Mouse (Mus musculus) MEL (cell line): ENCODE measurements around the gene Pla2g5. TPM values are rescaled to one million over a fixed set of nuclear protein-coding genes. Genes with fewer than 3 reads are reported as not detected.

ENCODE experiments used
- DNase-seq: peaks from one replicate; pipeline ENCODE4 v3.0.0; 2011; ENCODE audit warnings: low read depth, low spot score
- H3K27ac ChIP-seq: 2 replicates; pipeline ENCODE4 v1.5.1; 2012; ENCODE audit warnings: low read depth, mild to moderate bottlenecking, control low read depth, low read length, moderate library complexity; ENCODE audit not compliant: control insufficient read depth
- H3K27me3 ChIP-seq, 2 experiments: fragments of 150-350 bp in 1 of 2; sonication (generic) in 1 of 2; 2 replicates each; pipeline ENCODE4 v1.6.1; 2012; ENCODE audit warnings: low read length in 2 of 2, mild to moderate bottlenecking in 2 of 2, improper control_type of control experiment in 1 of 2, moderate library complexity in 1 of 2; ENCODE audit not compliant: insufficient read depth in 2 of 2, control insufficient read depth in 1 of 2
- H3K36me3 ChIP-seq, 2 experiments: 2 replicates each; pipeline ENCODE4 v1.6.1; 2012 to 2014; ENCODE audit warnings: low read length in 2 of 2, improper control_type of control experiment in 1 of 2, inconsistent platforms in 1 of 2, mild to moderate bottlenecking in 1 of 2; ENCODE audit not compliant: insufficient read depth in 2 of 2, control insufficient read depth in 1 of 2
- H3K4me1 ChIP-seq, 2 experiments: fragments of 150-350 bp in 1 of 2; sonication (generic) in 1 of 2; 2 replicates each; pipeline ENCODE4 v1.6.1; 2012; ENCODE audit warnings: low read length in 2 of 2, improper control_type of control experiment in 1 of 2, mild to moderate bottlenecking in 1 of 2; ENCODE audit not compliant: insufficient read depth in 2 of 2, control insufficient read depth in 1 of 2
- H3K4me3 ChIP-seq, 2 experiments: fragments of 150-350 bp in 1 of 2; sonication (generic) in 1 of 2; 2 replicates each; pipeline ENCODE4 v1.5.1; 2012; ENCODE audit warnings: low read depth in 2 of 2, low read length in 2 of 2, mild to moderate bottlenecking in 2 of 2, moderate library complexity in 2 of 2, control low read depth in 1 of 2, improper control_type of control experiment in 1 of 2; ENCODE audit not compliant: control insufficient read depth in 1 of 2, insufficient read depth in 1 of 2
- H3K79me2 ChIP-seq: 2 replicates; pipeline ENCODE4 v1.6.1; 2012; ENCODE audit warnings: mild to moderate bottlenecking, low read length, moderate library complexity; ENCODE audit not compliant: control insufficient read depth, poor library complexity, insufficient read depth
- H3K9ac ChIP-seq: 2 replicates; pipeline ENCODE4 v1.6.1; 2012; ENCODE audit warnings: low read depth, mild to moderate bottlenecking, control low read depth, low read length, moderate library complexity; ENCODE audit not compliant: control insufficient read depth, poor library complexity, severe bottlenecking
- H3K9me3 ChIP-seq: fragments of 150-350 bp; sonication (generic); replicated peaks from 2 replicates; pipeline ENCODE4 v1.6.1; 2012; ENCODE audit warnings: mild to moderate bottlenecking, low read length, improper control_type of control experiment, moderate library complexity; ENCODE audit not compliant: insufficient read depth
- BHLHE40 ChIP-seq: IDR thresholded peaks from 2 replicates; pipeline ENCODE4 v1.6.1; 2012; ENCODE audit warnings: low read depth, mild to moderate bottlenecking, inconsistent platforms, low read length, improper control_type of control experiment, borderline replicate concordance
- CHD1 ChIP-seq: IDR thresholded peaks from 2 replicates; pipeline ENCODE4 v1.6.1; 2012; ENCODE audit warnings: low read depth, mild to moderate bottlenecking, inconsistent platforms, low read length, improper control_type of control experiment
- CTCF ChIP-seq, 3 experiments: IDR thresholded peaks in 2 of 3; conservative IDR thresholded peaks in 1 of 3; 2 replicates each; pipeline ENCODE4 v1.5.1; 2011 to 2012; ENCODE audit warnings: low read length in 3 of 3, low read depth in 2 of 3, mild to moderate bottlenecking in 2 of 3, improper control_type of control experiment in 1 of 3, inconsistent platforms in 1 of 3, mixed read lengths in 1 of 3, moderate library complexity in 1 of 3; ENCODE audit not compliant: control insufficient read depth in 1 of 3, insufficient read depth in 1 of 3, poor library complexity in 1 of 3, severe bottlenecking in 1 of 3
- E2F4 ChIP-seq: IDR thresholded peaks from 2 replicates; pipeline ENCODE4 v1.6.1; 2011; ENCODE audit warnings: low read depth, low read length, improper control_type of control experiment, borderline replicate concordance
- EP300 ChIP-seq, 2 experiments: IDR thresholded peaks; 2 replicates each; pipeline ENCODE4 v1.6.1; 2011; ENCODE audit warnings: improper control_type of control experiment in 2 of 2, low read length in 2 of 2, low read depth in 1 of 2, mild to moderate bottlenecking in 1 of 2
- GABPA ChIP-seq: IDR thresholded peaks from 2 replicates; pipeline ENCODE4 v1.6.1; 2012; ENCODE audit warnings: low read depth, mild to moderate bottlenecking, inconsistent platforms, low read length, improper control_type of control experiment, moderate library complexity
- HCFC1 ChIP-seq: IDR thresholded peaks from 2 replicates; pipeline ENCODE4 v1.6.1; 2012; ENCODE audit warnings: low read depth, mild to moderate bottlenecking, inconsistent platforms, low read length, improper control_type of control experiment, moderate library complexity
- JUND ChIP-seq: IDR thresholded peaks from 2 replicates; pipeline ENCODE4 v1.6.1; 2011; ENCODE audit warnings: low read depth, mild to moderate bottlenecking, improper control_type of control experiment, low read length
- KAT2A ChIP-seq: conservative IDR thresholded peaks from 2 replicates; pipeline ENCODE4 v1.6.1; 2012; ENCODE audit warnings: low read depth, low read length, improper control_type of control experiment, inconsistent platforms
- MAFK ChIP-seq: IDR thresholded peaks from 2 replicates; pipeline ENCODE4 v1.6.1; 2011; ENCODE audit warnings: low read depth, mild to moderate bottlenecking, low read length, improper control_type of control experiment, borderline replicate concordance
- MAX ChIP-seq: IDR thresholded peaks from 2 replicates; pipeline ENCODE4 v1.6.1; 2011; ENCODE audit warnings: low read length, improper control_type of control experiment
- MAZ ChIP-seq: IDR thresholded peaks from 2 replicates; pipeline ENCODE4 v1.6.1; 2012; ENCODE audit warnings: low read depth, mild to moderate bottlenecking, inconsistent platforms, low read length, improper control_type of control experiment
- MYB ChIP-seq: IDR thresholded peaks from 2 replicates; pipeline ENCODE4 v1.6.1; 2011; ENCODE audit warnings: mild to moderate bottlenecking, low read depth, low read length, improper control_type of control experiment
- MYC ChIP-seq: IDR thresholded peaks from 2 replicates; pipeline ENCODE4 v1.6.1; 2011; ENCODE audit warnings: low read depth, mild to moderate bottlenecking, low read length, improper control_type of control experiment, moderate library complexity
- NELFE ChIP-seq: IDR thresholded peaks from 2 replicates; pipeline ENCODE4 v1.6.1; 2011; ENCODE audit warnings: low read depth, low read length, improper control_type of control experiment
- NRF1 ChIP-seq: IDR thresholded peaks from 2 replicates; pipeline ENCODE4 v1.6.1; 2014; ENCODE audit warnings: low read depth, mild to moderate bottlenecking, inconsistent platforms, low read length, improper control_type of control experiment, moderate library complexity; ENCODE audit not compliant: poor library complexity, insufficient read depth, severe bottlenecking
- POLR2AphosphoS2 ChIP-seq: IDR thresholded peaks from 2 replicates; pipeline ENCODE4 v1.6.1; 2011; ENCODE audit warnings: low read length, improper control_type of control experiment
- POLR2AphosphoS5 ChIP-seq: IDR thresholded peaks from 2 replicates; pipeline ENCODE4 v1.6.1; 2012; ENCODE audit warnings: low read depth, borderline replicate concordance, mild to moderate bottlenecking, inconsistent platforms, low read length, moderate library complexity, mixed read lengths
- RAD21 ChIP-seq: IDR thresholded peaks from 2 replicates; pipeline ENCODE4 v1.6.1; 2011; ENCODE audit warnings: mild to moderate bottlenecking, low read depth, low read length, improper control_type of control experiment
- TAL1 ChIP-seq: IDR thresholded peaks from 2 replicates; pipeline ENCODE4 v1.6.1; 2012; ENCODE audit warnings: mild to moderate bottlenecking, inconsistent platforms, low read length, moderate library complexity, mixed read lengths
- TBP ChIP-seq: IDR thresholded peaks from 2 replicates; pipeline ENCODE4 v1.8.0; 2011; ENCODE audit warnings: low read depth, low read length, improper control_type of control experiment
- TCF12 ChIP-seq: IDR thresholded peaks from 2 replicates; pipeline ENCODE4 v1.6.1; 2014; ENCODE audit warnings: low read depth, mild to moderate bottlenecking, inconsistent platforms, low read length, improper control_type of control experiment, moderate library complexity
- USF2 ChIP-seq, 2 experiments: IDR thresholded peaks; 2 replicates each; pipeline ENCODE4 v1.6.1; 2011 to 2012; ENCODE audit warnings: improper control_type of control experiment in 2 of 2, low read length in 2 of 2, borderline replicate concordance in 1 of 2, inconsistent platforms in 1 of 2, low read depth in 1 of 2, mild to moderate bottlenecking in 1 of 2; ENCODE audit not compliant: insufficient read depth in 1 of 2
- ZC3H11A ChIP-seq: IDR thresholded peaks from 2 replicates; pipeline ENCODE4 v1.6.1; 2012; ENCODE audit warnings: low read depth, mild to moderate bottlenecking, inconsistent platforms, low read length, improper control_type of control experiment
- ZMIZ1 ChIP-seq: IDR thresholded peaks from 2 replicates; pipeline ENCODE4 v1.6.1; 2012; ENCODE audit warnings: low read depth, mild to moderate bottlenecking, inconsistent platforms, low read length, improper control_type of control experiment, moderate library complexity
- polyA plus RNA-seq, 2 experiments: library from polyadenylated mRNA; stranded (reverse) in 1 of 2; unstranded in 1 of 2; fragments of >175 nt in 1 of 2; fragments of >200 nt in 1 of 2; gene quantifications; 2 replicates each; pipeline versions ENCODE4 v1.2.1 to v1.2.4; 2012; ENCODE audit warnings: low replicate concordance in 2 of 2, low read depth in 1 of 2; ENCODE audit not compliant: insufficient read length in 2 of 2, insufficient read depth in 1 of 2, missing spikeins in 1 of 2
- total RNA-seq: library from RNA; depleted of rRNA; stranded (reverse); fragments of 300-350 nt; gene quantifications from 2 replicates; pipeline ENCODE4 v1.2.3, GENCODE M21; 2012

Pla2g5 gene
- total and polyA plus RNA-seq, 3 experiments, result not detected

- Histone ChIP-seq H3K27me3 (no peaks in the 10 kb centered on the region), H3K36me3 (no peaks in the 10 kb centered on the region), H3K9me3 (no peaks in the 10 kb centered on the region), H3K9ac (no peak overlapping the region), H3K4me1 (no peaks in the 10 kb centered on the region), H3K79me2 (no peaks in the 10 kb centered on the region), H3K27ac (no peak overlapping the region), H3K4me3 (no peak overlapping the region)
- no peak for DNase-seq
- TF ChIP-seq GABPA (no peak), MAFK (no peak), MYC (no peak), MAX (no peak), TAL1 (no peak), HCFC1 (no peak), NRF1 (no peak), E2F4 (no peak), TCF12 (no peak), BHLHE40 (no peak), ZC3H11A (no peak), KAT2A (no peak), POLR2AphosphoS5 (no peak)
These were observed 91.3 kb downstream of the Pla2g5 start for GRCm38 (mm10) chr4:138771970-138772369.

- H3K9me3 ChIP-seq, result no peaks in the 10 kb centered on the region
- no peak for DNase-seq
- no peaks in the 10 kb centered on the region for H3K4me1 ChIP-seq
- TF ChIP-seq MYB (no peak), MAZ (no peak)
- H3K27me3 ChIP-seq, result no peaks in the 10 kb centered on the region
- no peak overlapping the region for H3K27ac ChIP-seq
- no peak overlapping the region for H3K9ac ChIP-seq
- H3K79me2 ChIP-seq, result no peaks in the 10 kb centered on the region
- H3K4me3 ChIP-seq, result no peak overlapping the region
- no peaks in the 10 kb centered on the region for H3K36me3 ChIP-seq
These were observed 101.0 kb downstream of the Pla2g5 start for GRCm38 (mm10) chr4:138762266-138762665.

- no peak within 1 kb of the TSS for H3K9ac ChIP-seq
- no peaks in the 10 kb centered on the region for H3K4me1 ChIP-seq
- DNase-seq, result no peak
- no peaks in the 10 kb centered on the region for H3K36me3 ChIP-seq
- no peak within 1 kb of the TSS for H3K27ac ChIP-seq
- no peak within 1 kb of the TSS for H3K4me3 ChIP-seq
- no peak for TF ChIP-seq TCF12
- no peak for TF ChIP-seq MAZ
- no peak for TF ChIP-seq CHD1
- TF ChIP-seq ZC3H11A, result no peak
- no peak for TF ChIP-seq RAD21
- TF ChIP-seq E2F4, result no peak
- TF ChIP-seq POLR2AphosphoS2, result no peak
- no peak for TF ChIP-seq ZMIZ1
- TF ChIP-seq KAT2A, result no peak
- no peak for TF ChIP-seq USF2 (IDR thresholded peaks at IDR 0.05; ENCODE audit: borderline replicate concordance in 1 of 2, insufficient read depth in 1 of 2, low read depth in 1 of 2, low read length in 2 of 2)
- TF ChIP-seq BHLHE40, result no peak
- no peak for TF ChIP-seq EP300 (IDR thresholded peaks at IDR 0.05; ENCODE audit: low read depth in 1 of 2, low read length in 2 of 2)
- TF ChIP-seq TBP, result no peak
- TF ChIP-seq MYB, result no peak
- TF ChIP-seq MYC, result no peak
- no peak for TF ChIP-seq GABPA
- no peak for TF ChIP-seq NELFE
- no peak for TF ChIP-seq JUND
- TF ChIP-seq CTCF (IDR thresholded peaks at IDR 0.05 in 2 of 3, conservative IDR thresholded peaks at IDR 0.05 in 1 of 3; ENCODE audit: control insufficient read depth in 1 of 3, insufficient read depth in 1 of 3, low read depth in 2 of 3, low read length in 3 of 3, poor library complexity in 1 of 3, severe bottlenecking in 1 of 3), result no peak
- no peaks in the 10 kb centered on the region for H3K79me2 ChIP-seq
- H3K27me3 ChIP-seq, result no peaks in the 10 kb centered on the region
- no peaks in the 10 kb centered on the region for H3K9me3 ChIP-seq
These were observed 105.9 kb downstream of the Pla2g5 start, which contains the start of gene Pla2g2f for GRCm38 (mm10) chr4:138757416-138757815. Gene Pla2g2f (minus strand): TSS chr4:138757626.
